Mouse (Mus musculus) embryonic fibroblast, embryonic 13.5 days (primary cell): ENCODE data around the gene Zbtb2.

Experiments used
- CTCF ChIP-seq: IDR thresholded peaks from 2 replicates; pipeline ENCODE4 v1.5.1; 2011; ENCODE audit warnings: mild to moderate bottlenecking, control low read depth, low read length, moderate library complexity, borderline replicate concordance; ENCODE audit not compliant: insufficient read depth
- POLR2A ChIP-seq: IDR thresholded peaks from 2 replicates; pipeline ENCODE4 v1.6.1; 2011; ENCODE audit warnings: low read depth, mild to moderate bottlenecking, control low read depth, low read length, moderate library complexity

- TF ChIP-seq CTCF = no peak
- no peak for TF ChIP-seq POLR2A
These were observed 11.0 kb downstream of the Zbtb2 start for GRCm38 (mm10) chr10:4376931-4377330.
